Mouse (Mus musculus): ENCODE results near the gene 5730596B20Rik.

DNA sequence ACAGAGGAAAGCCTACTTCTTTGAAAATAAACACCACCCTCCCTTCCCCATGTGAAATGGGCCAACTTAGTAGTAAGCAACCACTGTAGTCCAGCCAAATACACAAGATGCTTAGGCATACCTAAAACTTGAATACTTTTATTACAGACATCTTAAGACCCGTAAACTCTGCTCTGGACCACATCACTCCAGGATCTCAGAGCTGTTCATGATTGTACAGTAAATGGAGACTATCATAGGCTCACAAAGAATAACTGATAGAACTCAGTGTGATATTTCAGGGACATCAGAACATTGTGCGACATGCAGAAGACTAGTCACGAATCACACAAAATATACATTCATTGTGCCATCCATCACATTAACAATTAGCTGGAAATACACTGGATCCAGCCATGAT is 21.8 kb upstream of the 5730596B20Rik start:
- TF ChIP-seq CTCF (IDR thresholded peaks at IDR 0.05; ENCODE audit: low read depth) (no peak), EP300 (IDR thresholded peaks at IDR 0.05; ENCODE audit: low read depth) (no peak)
